8 mouse cellular contexts compared by ENCODE assay signal in genomic region chr10:17023571-17024293, GRCm38 (mm10).
DNase-seq lines count a peak whose midpoint lies in the region; ATAC-seq and TF ChIP-seq lines count a peak whose summit lies in the region.
"Had no signal": no experiment of that assay in that cellular context is flagged by ENCODE, and none has a peak within 500 bp of the region (broad histone marks: within the 10 kb centered on the region; RNA-seq: fewer than 3 reads in every experiment).

No protein-coding gene starts in this region.

- no peak overlapping the region for H3K27ac ChIP-seq in forebrain, postnatal 0 days (ENCODE audit: low read depth, low read length)
- H3K27ac ChIP-seq in midbrain, embryonic 13.5 days = peak overlapping the region; percentile 45; the same call in 1 of the 2 replicates
- H3K27ac ChIP-seq in kidney, embryonic 16.5 days (ENCODE audit: low read length) = no peak overlapping the region
- no peak overlapping the region for H3K27ac ChIP-seq in gastrocnemius, adult 2 months
- H3K27ac ChIP-seq: embryonic facial prominence, embryonic 13.5 days had no signal

- intact Hi-C loops in gastrocnemius, adult 2 months (cut with DNase I) = no loop called here

- TF ChIP-seq CTCF in forebrain, postnatal 0 days (IDR thresholded peaks at IDR 0.05; ENCODE audit: low read depth) = no peak
- TF ChIP-seq CTCF in gastrocnemius, adult 2 months (IDR thresholded peaks at IDR 0.05) = no peak

- H3K4me2 ChIP-seq in forebrain, postnatal 0 days (ENCODE audit: low read depth) = no peak overlapping the region
- no peak overlapping the region for H3K4me2 ChIP-seq in midbrain, embryonic 13.5 days (replicated peaks)
- no peak overlapping the region for H3K4me2 ChIP-seq in kidney, embryonic 16.5 days (replicated peaks; ENCODE audit: low read depth, low read length)
- H3K4me2 ChIP-seq: embryonic facial prominence, embryonic 13.5 days had no signal

- 22% methylated on average over 13 of the region's 13 CpGs for WGBS in forebrain, postnatal 0 days
- WGBS in midbrain, embryonic 13.5 days = 46% methylated on average over 13 of the region's 13 CpGs
- WGBS in kidney, embryonic 16.5 days = 62% methylated on average over 13 of the region's 13 CpGs

- H3K4me3 ChIP-seq in forebrain, postnatal 0 days (ENCODE audit: low read depth, low read length) = no peak overlapping the region
- no peak overlapping the region for H3K4me3 ChIP-seq in midbrain, embryonic 13.5 days (replicated peaks)
- no peak overlapping the region for H3K4me3 ChIP-seq in kidney, embryonic 16.5 days (ENCODE audit: low read length)
- H3K4me3 ChIP-seq in gastrocnemius, adult 2 months = no peak overlapping the region
- H3K4me3 ChIP-seq: embryonic facial prominence, embryonic 13.5 days had no signal

- H3K9ac ChIP-seq in forebrain, postnatal 0 days = no peak overlapping the region
- H3K9ac ChIP-seq in midbrain, embryonic 13.5 days (replicated peaks) = no peak overlapping the region
- no peak overlapping the region for H3K9ac ChIP-seq in kidney, embryonic 16.5 days (replicated peaks; ENCODE audit: low read length)
- H3K9ac ChIP-seq: embryonic facial prominence, embryonic 13.5 days had no signal

- peak; percentile 77 for ATAC-seq in forebrain, postnatal 0 days
- peak; percentile 63; the same call in 1 of the 2 replicates for ATAC-seq in midbrain, embryonic 13.5 days
- ATAC-seq in kidney, embryonic 16.5 days (ENCODE audit: low FRiP score, low TSS enrichment) = no peak

- H3K27me3 ChIP-seq in forebrain, postnatal 0 days (ENCODE audit: insufficient read depth, low read length) = no peaks in the 10 kb centered on the region
- no peaks in the 10 kb centered on the region for H3K27me3 ChIP-seq in midbrain, embryonic 13.5 days
- no peaks in the 10 kb centered on the region for H3K27me3 ChIP-seq in kidney, embryonic 16.5 days (ENCODE audit: insufficient read depth, low read length)
- H3K27me3 ChIP-seq: embryonic facial prominence, embryonic 13.5 days had no signal

- H3K9me3 ChIP-seq in forebrain, postnatal 0 days (ENCODE audit: low read length) = no peaks in the 10 kb centered on the region
- H3K9me3 ChIP-seq in midbrain, embryonic 13.5 days = no peaks in the 10 kb centered on the region
- H3K9me3 ChIP-seq in kidney, embryonic 16.5 days (ENCODE audit: low read length) = no peaks in the 10 kb centered on the region
- H3K9me3 ChIP-seq: embryonic facial prominence, embryonic 13.5 days had no signal

- 0 out of 2 replicates have a peak, but pooled peaks cover 7% of the 10 kb centered on the region for H3K4me1 ChIP-seq in forebrain, postnatal 0 days (ENCODE audit: insufficient read depth)
- H3K4me1 ChIP-seq in midbrain, embryonic 13.5 days (replicated peaks) = peaks cover 12% of the 10 kb centered on the region
- H3K4me1 ChIP-seq in kidney, embryonic 16.5 days (ENCODE audit: insufficient read depth, low read length) = no peaks in the 10 kb centered on the region

- no peaks in the 10 kb centered on the region for H3K36me3 ChIP-seq in forebrain, postnatal 0 days (ENCODE audit: insufficient read depth)
- no peaks in the 10 kb centered on the region for H3K36me3 ChIP-seq in midbrain, embryonic 13.5 days
- no peaks in the 10 kb centered on the region for H3K36me3 ChIP-seq in kidney, embryonic 16.5 days (ENCODE audit: insufficient read depth, low read length)
- H3K36me3 ChIP-seq: embryonic facial prominence, embryonic 13.5 days had no signal

- peak; percentile 61 for DNase-seq in adrenal gland, adult 8-10 months
- DNase-seq in cerebellum, adult 11-12 months = peak; percentile 10
- DNase-seq in forebrain, postnatal 0 days = peak; percentile 59
- DNase-seq in urinary bladder, postnatal 14 days (ENCODE audit: low spot score) = no peak
- DNase-seq in gastrocnemius, adult 2 months = no peak

Comparison
In these comparisons a context has a peak if more than half of its experiments do, and no peak if none do; other contexts are left out.
1. DNase-seq: peak in adrenal gland, adult 8-10 months (single experiment), cerebellum, adult 11-12 months (single experiment) and forebrain, postnatal 0 days (single experiment); none in urinary bladder, postnatal 14 days (single experiment) and gastrocnemius, adult 2 months (single experiment).